Mouse (Mus musculus): ENCODE data around the gene Gatad2b. TPM values are rescaled to one million over a fixed set of nuclear protein-coding genes. Genes with fewer than 3 reads are reported as not detected.
"Not testable (repeated sequence)": the region's sequence is repeated elsewhere in the genome, so short reads cannot be mapped to it uniquely, and the experiment has no call there.

The Gatad2b gene
- total RNA-seq, 2 experiments from 2014 or later, result 17.7 to 96.0 TPM

GRCm38 (mm10) chr3:90265034-90265931, 27.7 kb upstream of the Gatad2b start, which contains the start of gene Dennd4b:
TSS of gene Dennd4b (plus strand) at chr3:90265185.
- peak; percentile 73 for ATAC-seq (replicated peaks; ENCODE audit: poor library complexity)

GRCm38 (mm10) chr3:90265932-90266741, 26.8 kb upstream of the Gatad2b start:
- ATAC-seq (replicated peaks; ENCODE audit: poor library complexity), result peak; percentile 46

GRCm38 (mm10) chr3:90266901-90267775, 25.8 kb upstream of the Gatad2b start:
- no peak for ATAC-seq (replicated peaks; ENCODE audit: poor library complexity)

- ATAC-seq (replicated peaks; ENCODE audit: poor library complexity), result no peak
These were observed 24.8 kb upstream of the Gatad2b start for GRCm38 (mm10) chr3:90268190-90268589.

GRCm38 (mm10) chr3:90268971-90269370, 24.0 kb upstream of the Gatad2b start:
- no peak for ATAC-seq (replicated peaks; ENCODE audit: poor library complexity)

DNA sequence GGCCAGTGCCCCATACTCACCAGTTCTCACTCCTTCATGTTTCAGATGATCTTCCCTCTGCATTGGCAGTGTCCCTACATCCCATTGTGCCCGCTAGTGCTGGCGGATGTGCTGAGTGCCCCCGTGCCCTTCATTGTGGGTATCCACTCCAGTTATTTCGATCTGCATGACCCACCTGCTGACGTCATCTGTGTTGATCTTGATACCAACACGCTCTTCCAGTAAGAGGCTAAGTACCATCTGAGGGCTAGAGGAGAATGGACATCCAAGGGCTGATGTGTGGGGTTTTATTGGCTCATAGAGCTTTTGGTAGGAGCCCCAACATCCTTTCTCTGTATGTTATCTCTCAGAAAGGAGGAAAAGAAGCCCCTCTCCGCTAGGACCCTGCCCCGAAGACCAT, 22.2 kb upstream of the Gatad2b start:
- no peak for ATAC-seq (replicated peaks; ENCODE audit: poor library complexity)

GRCm38 (mm10) chr3:90272170-90272569, 20.8 kb upstream of the Gatad2b start:
- no peak for ATAC-seq (replicated peaks; ENCODE audit: poor library complexity)

DNA sequence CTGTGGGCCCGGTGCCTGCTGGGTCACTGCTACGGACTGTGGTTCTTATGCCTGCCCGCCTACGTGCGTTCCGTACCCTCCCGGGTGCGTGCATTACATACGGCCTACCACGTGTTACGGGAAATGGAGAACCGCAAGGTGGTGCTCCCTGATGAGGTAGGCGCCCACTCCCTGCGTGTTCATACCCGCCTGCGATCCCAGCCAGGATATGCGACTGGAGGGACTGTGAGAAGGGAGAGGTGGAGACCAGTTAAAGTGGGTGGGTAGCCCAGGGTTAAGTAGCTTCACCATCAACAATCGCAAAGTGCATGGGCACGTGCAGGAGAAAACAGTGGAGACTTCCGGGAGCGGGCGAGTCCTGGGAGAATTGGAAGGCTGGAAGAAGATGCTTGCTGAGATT, 19.1 kb upstream of the Gatad2b start:
- no peak for ATAC-seq (replicated peaks; ENCODE audit: poor library complexity)

GRCm38 (mm10) chr3:90275286-90275685, 17.7 kb upstream of the Gatad2b start:
- ATAC-seq (replicated peaks; ENCODE audit: poor library complexity), result no peak

GRCm38 (mm10) chr3:90276858-90277257, 16.1 kb upstream of the Gatad2b start:
- no peak for ATAC-seq (replicated peaks; ENCODE audit: poor library complexity)

DNA sequence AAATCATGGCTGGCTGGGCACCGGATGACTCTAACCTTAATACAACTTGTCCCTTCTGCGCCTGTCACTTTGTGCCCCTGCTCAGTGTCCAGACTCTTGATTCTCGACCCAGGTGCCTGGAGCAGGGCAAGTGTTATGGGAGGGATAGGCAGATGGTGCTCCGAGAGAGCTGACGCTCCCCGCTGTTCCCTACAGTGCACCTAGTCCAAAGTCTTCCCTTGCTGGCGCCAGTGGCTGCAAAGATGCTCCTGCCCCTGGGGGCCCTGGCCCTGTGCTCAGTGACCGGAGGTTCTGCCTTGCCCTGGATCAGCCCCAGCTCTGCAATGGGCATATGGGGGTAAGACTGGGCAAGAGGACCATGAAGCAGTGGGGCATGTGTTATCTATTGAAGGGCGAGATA, 15.2 kb upstream of the Gatad2b start:
- no peak for ATAC-seq (replicated peaks; ENCODE audit: poor library complexity)

DNA sequence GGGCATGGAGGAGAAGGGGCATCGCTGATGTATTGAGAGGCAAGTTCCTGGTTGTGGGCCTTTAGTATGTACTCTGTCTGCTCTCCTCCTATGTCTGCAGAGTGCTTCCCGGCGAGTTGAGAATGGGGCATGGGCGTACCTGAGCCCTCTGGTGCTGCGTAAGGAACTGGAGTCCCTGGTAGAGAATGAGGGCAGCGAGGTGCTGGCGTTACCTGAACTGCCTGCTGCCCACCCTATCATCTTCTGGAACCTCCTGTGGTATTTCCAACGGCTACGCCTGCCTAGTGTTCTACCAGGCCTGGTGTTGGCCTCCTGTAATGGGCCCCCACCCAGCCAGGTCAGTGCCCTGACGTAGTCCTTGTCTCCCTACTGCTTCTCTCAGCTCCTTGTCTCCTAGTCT, 14.8 kb upstream of the Gatad2b start:
- no peak for ATAC-seq (replicated peaks; ENCODE audit: poor library complexity)

GRCm38 (mm10) chr3:90279216-90279615, 13.8 kb upstream of the Gatad2b start:
- ATAC-seq (replicated peaks; ENCODE audit: poor library complexity), result no peak

DNA sequence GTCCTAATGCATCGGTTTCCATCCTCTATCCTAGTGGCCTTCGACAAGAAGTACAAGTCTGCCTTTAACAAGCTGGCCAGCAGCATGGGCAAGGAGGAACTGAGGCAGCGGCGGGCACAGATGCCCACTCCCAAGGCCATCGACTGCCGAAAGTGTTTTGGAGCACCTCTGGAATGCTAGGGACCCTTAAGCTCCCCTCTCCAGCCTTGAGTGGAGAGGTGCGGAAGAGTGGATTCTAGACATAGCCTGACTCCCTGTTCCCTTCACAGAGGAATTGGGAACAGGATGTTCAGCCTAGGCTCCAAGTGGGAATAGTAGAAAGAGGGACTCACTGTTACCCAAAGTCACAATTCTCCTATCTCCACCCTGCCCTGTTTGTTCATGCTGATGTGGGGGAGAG, 13.2 kb upstream of the Gatad2b start:
- ATAC-seq (replicated peaks; ENCODE audit: poor library complexity), result no peak

DNA sequence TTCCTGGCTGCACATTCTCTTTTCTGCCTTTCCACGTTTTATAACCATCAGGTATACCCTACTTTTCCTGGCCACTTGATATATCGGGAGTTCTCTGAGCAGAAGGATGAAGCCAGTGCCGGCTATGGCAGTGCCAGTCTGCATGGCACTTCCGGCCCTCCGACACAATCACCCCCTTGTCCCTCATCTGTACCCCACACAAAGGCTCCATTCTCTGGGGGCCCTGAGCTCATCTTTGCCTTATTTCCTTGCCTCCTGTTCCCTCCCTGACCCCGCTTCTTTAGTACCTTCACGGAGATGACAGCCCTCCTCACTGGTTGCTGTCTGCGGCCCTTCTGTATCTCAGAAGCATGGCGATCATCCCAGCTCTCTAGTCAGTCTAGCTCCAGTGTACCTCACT, 12.3 kb upstream of the Gatad2b start:
- ATAC-seq (replicated peaks; ENCODE audit: poor library complexity), result no peak

DNA sequence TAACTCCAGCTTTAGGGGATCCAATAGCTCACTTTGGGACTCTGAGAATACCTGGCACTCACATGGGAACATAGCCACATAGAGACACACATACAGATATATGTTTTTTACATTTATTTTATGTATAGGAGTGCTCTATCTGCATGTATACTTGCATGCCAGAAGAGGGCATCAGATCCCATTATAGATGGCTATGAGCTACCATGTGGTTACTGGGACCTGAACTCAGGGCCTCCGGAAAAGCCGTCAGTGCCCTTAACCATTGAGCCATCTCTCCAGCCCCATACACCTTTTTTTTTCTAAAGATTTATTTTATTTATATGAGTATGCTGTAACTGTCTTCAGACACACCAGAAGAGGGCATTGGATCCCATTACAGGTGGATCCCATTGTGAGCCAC, 8.8 kb upstream of the Gatad2b start:
- ATAC-seq (replicated peaks; ENCODE audit: poor library complexity), result no peak

DNA sequence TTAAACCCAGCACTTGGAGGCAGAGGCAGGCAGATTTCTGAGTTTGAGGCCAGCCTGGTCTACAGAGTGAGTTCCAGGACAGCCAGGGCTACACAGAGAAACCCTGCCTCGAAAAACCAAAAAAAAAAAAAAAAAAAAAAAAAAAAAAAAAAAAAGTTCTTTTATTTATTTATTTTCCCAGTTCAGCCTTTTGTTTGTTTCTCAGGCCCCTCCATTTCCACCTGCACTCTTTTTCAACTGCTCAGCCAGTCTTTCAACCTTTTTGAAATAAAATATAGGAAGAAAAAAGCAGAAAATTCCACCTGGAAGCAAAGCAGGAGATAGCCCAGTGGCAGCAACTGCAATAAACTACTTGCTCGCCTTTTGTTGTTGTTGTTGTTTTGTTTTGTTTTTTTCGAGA, 3.6 kb upstream of the Gatad2b start:
- not testable (repeated sequence) for ATAC-seq (replicated peaks; ENCODE audit: poor library complexity)

DNA sequence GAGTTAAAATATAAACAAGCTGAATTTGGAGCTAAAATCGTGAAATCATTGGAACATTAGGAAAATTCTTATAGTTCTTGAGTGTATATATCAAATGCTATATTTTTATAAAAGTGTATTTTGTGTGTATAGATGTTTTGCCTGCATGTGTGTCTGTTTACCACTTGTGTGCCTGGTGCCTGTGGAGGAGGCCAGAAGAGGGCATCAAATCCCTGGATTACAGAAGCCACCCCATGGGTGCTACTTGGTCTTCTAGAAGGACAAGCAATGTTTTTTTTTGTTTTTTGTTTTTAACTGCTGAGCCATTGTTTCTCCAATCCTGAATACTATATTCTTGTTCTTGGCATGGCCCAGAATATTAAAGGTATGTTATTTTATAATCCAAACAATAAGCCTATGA, 2.4 kb upstream of the Gatad2b start:
- no peak for ATAC-seq (replicated peaks; ENCODE audit: poor library complexity)

DNA sequence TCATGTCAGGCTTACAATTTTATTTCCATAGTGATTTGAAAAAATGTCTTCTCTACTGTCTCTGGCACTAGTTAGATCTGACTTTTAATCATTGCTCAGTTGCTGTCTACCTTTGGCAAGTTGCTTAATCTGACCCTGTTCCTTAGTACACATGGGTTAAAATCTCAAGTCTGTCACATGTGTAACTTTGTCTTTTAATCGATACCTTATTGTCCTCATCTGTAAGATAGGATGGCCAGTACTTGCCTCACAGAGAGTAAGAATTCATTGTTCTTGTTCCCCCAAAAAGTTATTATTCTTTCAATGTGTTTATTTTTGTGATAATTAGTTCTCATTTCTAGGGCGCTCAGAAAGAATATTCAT, 1.0 kb upstream of the Gatad2b start:
- no peak for ATAC-seq (replicated peaks; ENCODE audit: poor library complexity)

- ATAC-seq (replicated peaks; ENCODE audit: poor library complexity), result 0 out of 2 replicates have a peak, but pooled peaks have one; percentile 5
These were observed 530 bp downstream of the Gatad2b start for GRCm38 (mm10) chr3:90293352-90294063.
